Mouse (Mus musculus) ES-E14 (cell line): Measurements from ENCODE around the gene Efnb3.

Experiments used
- CHD2 ChIP-seq: IDR thresholded peaks from 2 replicates; pipeline ENCODE4 v1.6.1; 2014; ENCODE audit warnings: mild to moderate bottlenecking, low read depth, low read length, inconsistent platforms
- MAFK ChIP-seq: IDR thresholded peaks from 2 replicates; pipeline ENCODE4 v1.6.1; 2014; ENCODE audit warnings: mild to moderate bottlenecking, low read depth, low read length, inconsistent platforms; ENCODE audit not compliant: insufficient read depth
- ZNF384 ChIP-seq: IDR thresholded peaks from 2 replicates; pipeline ENCODE4 v1.6.1; 2012; ENCODE audit warnings: low read depth, low read length, inconsistent platforms

DNA sequence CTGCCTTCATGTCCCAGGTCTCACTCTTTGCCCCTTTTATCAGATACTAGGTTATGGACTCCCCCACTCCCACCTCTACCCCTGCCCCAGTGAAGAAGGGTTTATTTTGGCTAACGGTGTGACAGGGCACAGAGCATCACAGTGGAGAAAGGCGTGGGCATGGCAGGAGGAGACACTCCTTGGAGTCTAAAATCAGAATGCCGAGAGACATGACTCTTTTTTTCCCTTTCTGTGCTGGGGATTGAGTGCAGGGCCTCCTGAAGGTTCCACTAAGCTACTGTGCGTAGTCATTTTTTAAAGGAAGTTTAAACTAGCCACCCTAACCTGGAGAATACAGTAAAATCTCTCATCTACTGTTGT is 32.0 kb downstream of the Efnb3 start:
- no peak for TF ChIP-seq ZNF384
- TF ChIP-seq CHD2: no peak
- TF ChIP-seq MAFK: no peak
